Mouse (Mus musculus) heart, postnatal 25 days (tissue): ENCODE data around the gene Rspo3. TPM values are rescaled to one million over a fixed set of nuclear protein-coding genes. Genes with fewer than 3 reads are reported as not detected.

Experiments
- DNase-seq: peaks from one replicate; pipeline ENCODE4 v3.0.0; 2022; ENCODE audit warnings: low spot score
- intact Hi-C: fragments of 180-260 bp; cut with DNase I; formaldehyde crosslinking; loops from one replicate; pipeline ENCODE4 v1.15.1; 2025
- total RNA-seq, 2 experiments: library from RNA; stranded (reverse); gene quantifications; 2 replicates each; pipeline ENCODE4 v1.2.3; 2021

Gene Rspo3
- total RNA-seq, 2 experiments from 2014 or later: 0.08 to 0.17 TPM

DNA sequence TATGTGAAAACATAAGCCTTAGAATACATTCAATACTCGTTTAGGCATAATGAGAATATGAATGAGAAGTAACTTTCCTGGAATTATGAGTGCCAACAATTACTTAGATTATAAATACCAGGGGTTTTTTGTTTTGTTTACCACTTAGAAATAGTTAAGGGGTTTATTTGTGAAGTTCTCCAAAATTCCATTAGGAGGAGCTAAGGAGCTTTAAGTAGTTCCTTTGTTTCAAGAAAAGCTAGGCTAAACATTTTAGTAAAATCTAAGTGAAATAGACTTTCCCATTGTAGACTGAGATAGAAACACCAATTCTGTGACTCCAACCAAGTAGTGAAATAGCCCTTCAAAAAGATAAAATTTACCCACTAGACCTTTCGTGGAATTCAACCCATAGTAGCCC, 76.0 kb downstream of the Rspo3 start:
- no peak for DNase-seq
- intact Hi-C loops: no loop called here

DNA sequence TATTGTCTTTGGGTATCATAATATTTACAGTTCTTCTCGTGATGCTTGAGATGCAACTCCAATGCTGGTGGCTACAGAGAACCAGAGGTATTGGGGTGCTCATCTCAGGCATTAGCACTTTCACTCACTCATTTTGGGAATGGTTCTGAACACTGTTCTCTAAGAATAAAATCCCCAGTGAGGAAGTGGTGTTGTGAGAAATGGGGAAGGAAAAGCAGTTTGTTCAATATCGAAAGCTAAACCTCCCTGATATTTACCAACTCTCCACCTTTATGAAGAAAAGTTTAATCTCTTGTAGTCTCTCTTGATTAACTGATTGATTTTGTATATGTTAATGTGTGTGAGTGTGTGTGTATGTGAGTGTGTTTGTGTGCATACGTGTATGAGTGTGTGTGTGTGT, 90.6 kb downstream of the Rspo3 start:
- DNase-seq: no peak
- intact Hi-C loops: no loop called here

GRCm38 (mm10) chr10:29441297-29441696, 94.4 kb downstream of the Rspo3 start:
- intact Hi-C loops: no loop called here
- no peak for DNase-seq

GRCm38 (mm10) chr10:29432935-29433453, 102.7 kb downstream of the Rspo3 start:
- no peak for DNase-seq
- intact Hi-C loops: no loop called here

DNA sequence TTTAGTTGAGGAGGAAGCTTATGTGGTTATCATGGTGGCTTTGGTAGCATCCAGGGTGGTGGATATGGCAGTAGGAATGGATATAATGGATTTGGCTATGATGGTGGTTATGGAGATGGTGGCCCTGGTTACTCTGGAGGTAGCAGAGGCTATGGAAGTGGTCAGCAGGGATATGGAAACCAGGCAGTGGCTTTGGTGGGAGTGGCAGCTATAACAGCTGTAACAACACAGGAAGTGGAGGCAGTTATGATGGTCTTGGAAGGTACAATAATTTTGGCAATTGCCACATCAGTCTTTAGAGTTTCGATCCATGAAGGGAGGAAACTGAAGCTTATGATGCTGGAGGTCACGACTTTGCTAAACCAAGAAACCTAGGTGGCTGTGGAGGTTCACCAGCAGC, 109.0 kb downstream of the Rspo3 start:
- intact Hi-C loops: no loop called here
- DNase-seq: no peak

- no peak for DNase-seq
- intact Hi-C loops: no loop called here
These were observed 111.1 kb downstream of the Rspo3 start for GRCm38 (mm10) chr10:29424571-29424970.

DNA sequence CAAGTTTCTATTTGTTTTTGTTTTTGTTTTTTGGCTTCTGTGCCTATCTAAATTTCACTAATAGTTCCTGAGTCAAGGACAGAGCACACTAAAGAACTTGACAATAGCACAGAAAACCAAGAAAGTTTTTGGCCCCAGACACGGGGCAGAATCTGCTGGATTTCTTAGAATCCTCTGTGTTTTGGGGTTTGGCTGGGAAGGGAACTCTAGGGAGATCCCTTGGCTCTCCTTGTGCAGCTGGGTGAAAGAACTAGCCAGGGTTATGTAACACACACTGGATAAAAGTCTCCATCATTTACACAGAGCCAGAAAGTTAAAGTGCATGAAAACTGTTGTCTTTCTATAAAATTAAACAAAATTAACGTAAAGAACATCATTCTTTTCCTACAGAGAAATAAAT, 121.3 kb downstream of the Rspo3 start:
- DNase-seq: no peak
- intact Hi-C loops: no loop called here

DNA sequence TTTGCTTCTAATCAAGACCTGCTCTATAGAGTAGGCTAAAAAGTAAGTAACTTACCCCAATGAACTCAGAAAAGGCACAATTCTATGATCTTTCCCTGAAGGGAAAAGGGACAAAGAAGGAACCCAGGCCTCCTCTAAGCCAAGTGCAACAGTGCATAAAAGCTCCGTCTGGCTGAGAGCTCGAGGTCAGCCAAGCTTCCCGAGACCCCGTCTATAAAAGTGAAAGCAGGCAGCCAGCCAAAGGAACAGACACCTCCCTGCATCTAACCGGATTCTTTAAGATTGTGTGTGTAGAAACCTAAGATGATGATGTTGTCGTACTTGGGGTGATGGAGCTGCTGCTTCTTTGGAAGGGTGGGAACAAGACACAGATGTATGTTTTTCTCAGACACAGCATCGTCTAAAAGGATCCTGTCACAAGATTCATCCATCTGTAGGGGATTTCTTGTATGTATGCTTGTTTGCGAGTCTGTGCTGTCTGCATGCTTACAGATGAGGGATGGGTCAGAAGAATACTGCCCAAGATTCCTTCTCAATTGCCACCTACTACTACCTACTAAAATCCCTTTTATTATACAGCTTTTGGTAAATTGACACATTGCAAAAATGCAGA, 132.9 kb downstream of the Rspo3 start:
- intact Hi-C loops: no loop called here
- no peak for DNase-seq

Other genes with a start within 250 kb of the Rspo3 start
- gene Echdc1, start 222.7 kb downstream of the Rspo3 start, total RNA-seq: 10 to 100 TPM; 33.3 to 37.4 TPM
- gene Rnf146, start 173.4 kb downstream of the Rspo3 start, total RNA-seq: 10 to 100 TPM; 53.2 to 60.3 TPM